Mouse (Mus musculus) kidney, adult 9 months (tissue): ENCODE measurements around the gene Fut4.
"Not testable (repeated sequence)": the region's sequence is repeated elsewhere in the genome, so short reads cannot be mapped to it uniquely, and the experiment has no call there.

Source experiments
- DNase-seq: peaks from one replicate; pipeline ENCODE4 v3.0.0; 2022

Gene Fut4

GRCm38 (mm10) chr9:14724755-14725420, 27.3 kb downstream of the Fut4 start:
- DNase-seq, result no peak

- DNase-seq, result no peak
Measured at GRCm38 (mm10) chr9:14721610-14722009, 30.6 kb downstream of the Fut4 start.

GRCm38 (mm10) chr9:14720384-14720783, 31.8 kb downstream of the Fut4 start:
- no peak for DNase-seq

GRCm38 (mm10) chr9:14718332-14718691, 33.9 kb downstream of the Fut4 start:
- no peak for DNase-seq

GRCm38 (mm10) chr9:14717689-14718331, 34.4 kb downstream of the Fut4 start:
- DNase-seq, result peak; percentile 43

- no peak for DNase-seq
Measured at GRCm38 (mm10) chr9:14715258-14715657, 36.9 kb downstream of the Fut4 start.

GRCm38 (mm10) chr9:14710910-14711309, 41.3 kb downstream of the Fut4 start:
- no peak for DNase-seq

- DNase-seq, result peak; percentile 13
Measured at GRCm38 (mm10) chr9:14705321-14706162, 46.7 kb downstream of the Fut4 start.

- not testable (repeated sequence) for DNase-seq
Measured at GRCm38 (mm10) chr9:14700795-14701194, 51.4 kb downstream of the Fut4 start.

GRCm38 (mm10) chr9:14699288-14699640, 52.9 kb downstream of the Fut4 start:
- DNase-seq, result no peak

- peak; percentile 90 for DNase-seq
Measured at GRCm38 (mm10) chr9:14698582-14699287, 53.5 kb downstream of the Fut4 start.
